Mouse (Mus musculus) layer of hippocampus, adult 9-10 months (tissue): ENCODE results near the gene Gigyf2.
"Not testable (repeated sequence)": the region's sequence is repeated elsewhere in the genome, so short reads cannot be mapped to it uniquely, and the experiment has no call there.

Experiments used
- DNase-seq: peaks from one replicate; pipeline ENCODE4 v3.0.0; 2022; ENCODE audit warnings: low spot score

Gene Gigyf2

GRCm38 (mm10) chr1:87447183-87448104 lies 120.6 kb downstream of the Gigyf2 start:
- DNase-seq, result peak; percentile 37

- DNase-seq, result no peak
These were observed 122.6 kb downstream of the Gigyf2 start for GRCm38 (mm10) chr1:87449432-87449831.

DNA sequence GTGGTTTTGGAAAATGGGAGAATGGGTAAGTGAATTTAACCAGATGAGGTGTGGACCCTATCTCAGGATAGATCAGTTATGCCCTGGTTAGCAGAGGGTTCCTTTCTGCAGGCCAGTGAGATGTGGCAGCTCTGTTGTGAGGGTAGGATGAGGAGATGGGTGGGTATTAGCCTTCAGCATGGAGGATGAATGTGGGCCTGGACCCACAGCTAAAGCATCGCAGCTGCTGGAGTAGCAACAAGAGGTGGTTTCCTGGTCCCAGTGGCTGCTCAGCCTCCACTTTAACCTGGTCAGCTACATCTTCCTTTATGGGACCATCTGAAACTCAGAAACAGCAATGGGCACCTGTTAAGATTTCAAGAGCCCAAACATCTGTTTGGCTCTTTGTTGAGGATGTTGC lies 129.6 kb downstream of the Gigyf2 start:
- DNase-seq, result no peak

DNA sequence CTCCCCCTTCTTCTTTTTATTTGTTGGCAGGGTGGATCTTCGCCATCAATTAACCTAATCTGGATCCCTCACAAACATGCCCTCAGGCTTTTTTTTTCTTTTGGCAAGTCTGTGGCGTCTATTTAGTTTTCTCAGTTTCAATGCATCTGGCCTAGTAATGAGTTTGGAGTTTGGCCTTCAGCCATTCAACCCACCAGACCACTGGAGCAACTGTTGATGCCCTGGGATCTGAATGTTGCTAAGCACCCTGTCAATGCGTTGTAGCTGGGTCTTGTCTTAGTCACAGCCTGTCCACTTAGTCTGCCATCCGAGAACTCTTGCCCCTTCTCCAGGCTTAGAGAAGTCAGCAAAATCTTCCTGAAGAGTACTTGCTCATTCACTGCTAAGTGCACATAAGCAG lies 131.2 kb downstream of the Gigyf2 start:
- DNase-seq, result no peak

DNA sequence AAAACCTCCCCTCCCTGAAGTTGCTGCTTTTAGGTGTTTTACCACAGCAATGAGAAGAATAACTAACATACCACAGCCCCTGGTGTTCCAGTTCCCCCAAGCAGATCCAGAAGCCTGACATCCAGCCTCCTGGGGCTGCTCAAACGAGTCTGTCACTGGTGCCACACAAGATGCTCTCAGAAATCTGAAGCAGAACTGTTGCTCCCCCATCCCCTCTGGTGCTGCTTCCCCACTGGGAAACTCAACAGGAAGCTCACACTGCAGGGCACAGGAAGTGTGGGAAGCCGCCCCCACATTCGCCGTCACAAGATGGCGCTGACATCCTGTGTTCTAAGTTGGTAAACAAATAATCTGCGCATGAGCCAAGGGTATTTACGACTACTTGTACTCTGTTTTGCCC lies 133.1 kb downstream of the Gigyf2 start:
- not testable (repeated sequence) for DNase-seq

DNA sequence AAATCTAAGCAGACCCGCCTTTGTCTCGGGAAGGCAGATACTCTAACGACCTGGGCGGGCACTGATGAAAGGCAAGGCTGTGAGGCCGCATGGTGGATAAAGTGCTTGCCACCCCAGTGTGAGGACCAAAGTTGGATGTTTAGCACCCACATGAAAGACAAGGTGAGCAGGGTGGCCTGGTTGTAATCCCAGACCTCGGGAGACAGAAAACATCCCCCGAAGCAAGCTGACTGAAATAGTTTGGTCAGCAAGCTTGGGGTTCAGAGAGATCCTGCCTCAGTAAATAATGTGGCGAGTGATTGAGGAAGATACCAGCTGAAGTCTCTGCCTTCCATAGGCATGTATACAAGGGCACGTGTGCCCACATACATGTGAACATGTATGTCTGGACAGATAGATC lies 140.7 kb downstream of the Gigyf2 start:
- DNase-seq, result no peak

- DNase-seq, result peak; percentile 30
These were observed 141.5 kb downstream of the Gigyf2 start for GRCm38 (mm10) chr1:87468321-87468720.

GRCm38 (mm10) chr1:87469971-87470370 lies 143.2 kb downstream of the Gigyf2 start, which contains the start of gene Snorc:
TSS of gene Snorc (plus strand) at chr1:87470271.
- not testable (repeated sequence) for DNase-seq

GRCm38 (mm10) chr1:87471914-87472313 lies 145.1 kb downstream of the Gigyf2 start:
- no peak for DNase-seq

DNA sequence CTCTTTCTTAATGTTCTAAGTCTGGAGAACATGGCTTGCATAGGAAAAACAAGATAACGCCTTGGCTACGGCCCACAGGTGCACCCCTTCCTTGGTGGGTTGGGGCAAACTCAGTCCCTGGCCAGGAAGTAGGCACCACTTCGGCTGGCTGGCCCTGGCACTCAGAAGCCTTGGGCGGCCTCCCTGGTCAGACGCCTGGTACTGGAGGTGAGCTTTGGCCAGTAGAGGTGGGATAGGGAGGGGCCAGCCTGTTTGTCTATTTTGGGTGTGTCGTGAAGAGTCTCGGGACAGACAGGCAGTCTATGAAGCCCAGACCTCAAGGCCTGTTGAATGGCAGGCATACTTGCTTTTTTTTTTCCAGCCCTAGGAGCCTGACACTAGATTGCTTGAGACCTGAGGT lies 145.8 kb downstream of the Gigyf2 start:
- DNase-seq, result no peak

DNA sequence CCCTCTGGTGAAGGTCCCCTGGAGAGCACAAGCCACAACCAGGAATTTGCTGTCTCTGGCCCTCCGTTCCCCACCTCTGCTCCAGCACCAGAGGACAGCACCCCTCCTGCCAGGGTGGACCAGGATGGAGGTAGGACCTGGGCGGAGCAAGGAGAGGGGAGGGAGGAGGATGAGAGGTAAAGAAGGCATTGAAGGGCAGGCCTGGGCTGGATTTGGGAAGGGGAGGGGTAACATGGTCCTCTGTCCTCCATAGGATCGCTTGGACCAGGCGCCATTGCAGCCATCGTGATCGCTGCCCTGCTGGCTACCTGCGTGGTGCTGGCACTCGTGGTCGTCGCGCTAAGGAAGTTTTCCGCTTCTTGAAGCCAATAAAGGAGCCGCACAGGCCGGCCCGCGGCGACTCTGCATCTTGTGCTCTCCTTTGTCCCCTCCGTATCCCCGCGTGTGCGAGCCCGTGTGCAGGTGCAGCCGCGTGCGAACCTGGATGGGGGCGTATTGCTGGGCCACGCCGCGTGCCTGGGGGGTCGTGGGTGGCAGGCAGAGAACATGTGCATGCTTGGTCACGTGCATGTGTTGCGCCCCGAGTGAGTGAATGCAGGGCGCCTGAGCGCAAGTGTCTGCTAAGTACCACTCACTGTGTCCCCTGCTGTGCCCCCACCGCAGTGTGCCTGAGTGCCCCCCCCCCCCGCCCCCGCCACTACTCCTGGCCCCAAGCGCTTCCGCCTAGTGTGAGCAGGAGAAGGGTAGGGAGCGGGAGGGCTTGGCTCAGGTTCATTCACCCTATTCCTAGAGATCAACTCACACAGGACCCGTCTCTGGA lies 148.5 kb downstream of the Gigyf2 start:
- no peak for DNase-seq

GRCm38 (mm10) chr1:87482546-87482945 lies 155.7 kb downstream of the Gigyf2 start:
- no peak for DNase-seq

GRCm38 (mm10) chr1:87486386-87486785 lies 159.6 kb downstream of the Gigyf2 start:
- peak; percentile 55 for DNase-seq

- no peak for DNase-seq
These were observed 165.5 kb downstream of the Gigyf2 start for GRCm38 (mm10) chr1:87492285-87492684.

- no peak for DNase-seq
These were observed 166.7 kb downstream of the Gigyf2 start for GRCm38 (mm10) chr1:87493542-87493941.
